Mouse (Mus musculus) heart, postnatal 0 days (tissue): ENCODE results near the gene Fezf2. TPM values are rescaled to one million over a fixed set of nuclear protein-coding genes. Genes with fewer than 3 reads are reported as not detected.

Source experiments
- ATAC-seq: fragments of 200-750 bp; cut with Nextera tagmentation; 2 replicates; pipeline ENCODE4 v1.8.0; 2017; ENCODE audit warnings: low read depth, moderate number of reproducible peaks, moderate library complexity; ENCODE audit not compliant: insufficient read depth
- DNase-seq: peaks from one replicate; pipeline ENCODE4 v3.0.0-alpha.2; 2016; ENCODE audit warnings: low spot score
- H3K27ac ChIP-seq: fragments of 300-500 bp; sonication (generic); 2 replicates; pipeline ENCODE4 v1.5.1; 2014; ENCODE audit warnings: low read depth, mild to moderate bottlenecking
- H3K27me3 ChIP-seq: fragments of 300-500 bp; sonication (generic); 2 replicates; pipeline ENCODE4 v1.6.1; 2014; ENCODE audit warnings: low read length, mixed read lengths; ENCODE audit not compliant: control insufficient read depth, insufficient read depth
- H3K36me3 ChIP-seq: fragments of 300-500 bp; sonication (generic); replicated peaks from 2 replicates; pipeline ENCODE4 v1.6.1; 2014; ENCODE audit warnings: low read length, mixed read lengths; ENCODE audit not compliant: control insufficient read depth, insufficient read depth
- H3K4me1 ChIP-seq: fragments of 300-500 bp; sonication (generic); 2 replicates; pipeline ENCODE4 v1.6.1; 2014; ENCODE audit warnings: antibody characterized with exemption; ENCODE audit not compliant: control insufficient read depth, insufficient read depth
- H3K4me2 ChIP-seq: fragments of 300-500 bp; sonication (generic); 2 replicates; pipeline ENCODE4 v1.6.1; 2014; ENCODE audit warnings: low read depth, mild to moderate bottlenecking, low read length, moderate library complexity
- H3K4me3 ChIP-seq: fragments of 300-500 bp; sonication (generic); 2 replicates; pipeline ENCODE4 v1.5.1; 2014; ENCODE audit warnings: low read depth, low read length
- H3K9ac ChIP-seq: fragments of 300-500 bp; sonication (generic); replicated peaks from 2 replicates; pipeline ENCODE4 v1.6.1; 2014; ENCODE audit warnings: low read depth, low read length, mixed read lengths
- H3K9me3 ChIP-seq: fragments of 300-500 bp; sonication (generic); replicated peaks from 2 replicates; pipeline ENCODE4 v1.6.1; 2016; ENCODE audit warnings: low read length; ENCODE audit not compliant: control insufficient read depth
- CTCF ChIP-seq: IDR thresholded peaks from 2 replicates; pipeline ENCODE4 v1.5.1; 2016; ENCODE audit warnings: antibody characterized with exemption, control low read depth, low read depth
- EP300 ChIP-seq: IDR thresholded peaks from 2 replicates; pipeline ENCODE4 v1.6.1; 2016; ENCODE audit warnings: antibody characterized with exemption, low read depth
- WGBS: fragments of 180-500 bp; shearing (Covaris S2); extraction: QIAGEN DNeasy Blood & Tissue Kit; methylation state at CpG from one replicate; pipeline ENCODE4 v1.1.7; 2014; 5-methylcytosine and 5-hydroxymethylcytosine counted together
- polyA plus RNA-seq: library from polyadenylated mRNA; unstranded; fragments of >200 nt; fragmentation: Nextera tagmentation; extraction: Ambion mirVana; gene quantifications from 2 replicates; pipeline ENCODE4 v1.2.1, GENCODE M21; 2015
- total RNA-seq: library from RNA; depleted of rRNA; stranded (reverse); fragments of >200 nt; gene quantifications from 2 replicates; pipeline ENCODE4 v1.2.3, GENCODE M21; 2014; ENCODE audit warnings: low replicate concordance; rRNA removed

The Fezf2 gene
- total and polyA plus RNA-seq, 2 experiments from 2014 or later: not detected

GRCm38 (mm10) chr14:12300677-12301076 lies 47.3 kb downstream of the Fezf2 start:
- H3K27ac ChIP-seq: no peak overlapping the region
- no peak overlapping the region for H3K9ac ChIP-seq
- no peak overlapping the region for H3K4me3 ChIP-seq
- 67% methylated on average over 3 of the region's 3 CpGs for WGBS
- no peak for ATAC-seq
- no peak for TF ChIP-seq EP300
- no peak; the same call in 1 of the 2 replicates for TF ChIP-seq CTCF
- H3K36me3 ChIP-seq: peaks cover 27% of the 10 kb centered on the region
- H3K9me3 ChIP-seq: no peaks in the 10 kb centered on the region
- no peak for DNase-seq
- no peak overlapping the region for H3K4me2 ChIP-seq
- no peaks in the 10 kb centered on the region for H3K4me1 ChIP-seq
- H3K27me3 ChIP-seq: no peaks in the 10 kb centered on the region

- Histone ChIP-seq H3K9ac (no peak overlapping the region), H3K4me2 (no peak overlapping the region), H3K27ac (no peak overlapping the region), H3K36me3 (peaks cover 27% of the 10 kb centered on the region), H3K27me3 (no peaks in the 10 kb centered on the region), H3K9me3 (no peaks in the 10 kb centered on the region), H3K4me1 (no peaks in the 10 kb centered on the region), H3K4me3 (no peak overlapping the region)
- DNase-seq (no peak), ATAC-seq (no peak)
- TF ChIP-seq CTCF: no peak
- no peak for TF ChIP-seq EP300
- WGBS: 68% methylated on average over 4 of the region's 4 CpGs
Measured at GRCm38 (mm10) chr14:12300275-12300674, 47.7 kb downstream of the Fezf2 start.

GRCm38 (mm10) chr14:12299654-12300053 lies 48.3 kb downstream of the Fezf2 start:
- no peak overlapping the region for H3K4me3 ChIP-seq
- no peaks in the 10 kb centered on the region for H3K4me1 ChIP-seq
- no peaks in the 10 kb centered on the region for H3K27me3 ChIP-seq
- no peak overlapping the region for H3K9ac ChIP-seq
- WGBS: 83% methylated on average over 6 of the region's 6 CpGs
- no peak for DNase-seq
- no peak for ATAC-seq
- H3K4me2 ChIP-seq: no peak overlapping the region
- H3K36me3 ChIP-seq: peaks cover 29% of the 10 kb centered on the region
- no peaks in the 10 kb centered on the region for H3K9me3 ChIP-seq
- no peak overlapping the region for H3K27ac ChIP-seq
- TF ChIP-seq EP300: no peak
- TF ChIP-seq CTCF: no peak

GRCm38 (mm10) chr14:12299171-12299570 lies 48.8 kb downstream of the Fezf2 start:
- no peak overlapping the region for H3K4me2 ChIP-seq
- H3K9me3 ChIP-seq: no peaks in the 10 kb centered on the region
- peaks cover 34% of the 10 kb centered on the region for H3K36me3 ChIP-seq
- TF ChIP-seq CTCF (no peak), EP300 (no peak)
- H3K27me3 ChIP-seq: no peaks in the 10 kb centered on the region
- no peak overlapping the region for H3K4me3 ChIP-seq
- DNase-seq (no peak), ATAC-seq (no peak)
- no peak overlapping the region for H3K27ac ChIP-seq
- H3K9ac ChIP-seq: no peak overlapping the region
- no peaks in the 10 kb centered on the region for H3K4me1 ChIP-seq

- H3K27me3 ChIP-seq: no peaks in the 10 kb centered on the region
- ATAC-seq (no peak), DNase-seq (no peak)
- no peak overlapping the region for H3K4me3 ChIP-seq
- H3K9me3 ChIP-seq: no peaks in the 10 kb centered on the region
- no peak overlapping the region for H3K4me2 ChIP-seq
- H3K4me1 ChIP-seq: no peaks in the 10 kb centered on the region
- H3K36me3 ChIP-seq: peaks cover 30% of the 10 kb centered on the region
- no peak overlapping the region for H3K27ac ChIP-seq
- WGBS: 90% methylated on average over 7 of the region's 7 CpGs
- H3K9ac ChIP-seq: no peak overlapping the region
- TF ChIP-seq CTCF: no peak
- no peak for TF ChIP-seq EP300
Measured at GRCm38 (mm10) chr14:12296391-12296790, 51.6 kb downstream of the Fezf2 start.

Other genes starting within 250 kb of the Fezf2 start
- not detected in 2 replicates for gene Gm49355, start 64.2 kb downstream of the Fezf2 start, total RNA-seq
- gene Gm49355, start 64.2 kb downstream of the Fezf2 start, polyA plus RNA-seq: 0.15 and 0.27 TPM in 2 replicates
- 8.8 and 108 TPM in 2 replicates for gene 3830406C13Rik, start 64.0 kb downstream of the Fezf2 start, total RNA-seq
- 42.2 and 42.8 TPM in 2 replicates for gene 3830406C13Rik, start 64.0 kb downstream of the Fezf2 start, polyA plus RNA-seq